Mouse (Mus musculus): ENCODE data around the gene Ptpa. TPM values are rescaled to one million over a fixed set of nuclear protein-coding genes. Genes with fewer than 3 reads are reported as not detected.

The Ptpa gene
- total and polyA plus RNA-seq, 3 experiments: 82.7 to 91.2 (median 88.7) TPM

GRCm38 (mm10) chr2:30389000-30389399 lies 26.8 kb upstream of the Ptpa start:
- TF ChIP-seq CTCF (IDR thresholded peaks at IDR 0.05) (peak; percentile 35), POLR2A (IDR thresholded peaks at IDR 0.05; ENCODE audit: insufficient read depth, low read depth, low read length) (no peak)
- Histone ChIP-seq H3K79me2 (replicated peaks; ENCODE audit: control insufficient read depth, insufficient read depth, low read length) (no peaks in the 10 kb centered on the region), H3K36me3 (ENCODE audit: control insufficient read depth, insufficient read depth, low read length) (no peaks in the 10 kb centered on the region), H3K4me1 (ENCODE audit: control insufficient read depth, insufficient read depth, low read length) (peaks cover 3% of the 10 kb centered on the region), H3K4me3 (no peak overlapping the region), H3K27ac (no peak overlapping the region), H3K27me3 (ENCODE audit: control insufficient read depth, insufficient read depth, low read length) (no peaks in the 10 kb centered on the region), H3K9ac (ENCODE audit: low read depth, low read length) (no peak overlapping the region)
- WGBS: 84% methylated on average over 2 of the region's 2 CpGs
- intact Hi-C loops (cut with DNase I): no loop called here
- no peak for DNase-seq

- Histone ChIP-seq H3K27ac (peak within 1 kb of the TSS; percentile 82), H3K79me2 (replicated peaks; ENCODE audit: control insufficient read depth, insufficient read depth, low read length) (no peaks in the 10 kb centered on the region), H3K27me3 (ENCODE audit: control insufficient read depth, insufficient read depth, low read length) (no peaks in the 10 kb centered on the region), H3K36me3 (ENCODE audit: control insufficient read depth, insufficient read depth, low read length) (no peaks in the 10 kb centered on the region), H3K4me1 (ENCODE audit: control insufficient read depth, insufficient read depth, low read length) (peaks cover 3% of the 10 kb centered on the region), H3K4me3 (peak within 1 kb of the TSS; percentile 95), H3K9ac (ENCODE audit: low read depth, low read length) (peak within 1 kb of the TSS; percentile 83)
- WGBS: under 1% methylated on average over 40 of the region's 40 CpGs
- peak; percentile 91 to 97 for DNase-seq
- intact Hi-C loops (cut with DNase I): loop anchor here (1.0 kb wide), 1 partner anchor 23 kb away; the partner anchor contains the start of gene Crat
- peak; percentile 65 for TF ChIP-seq POLR2A (IDR thresholded peaks at IDR 0.05; ENCODE audit: insufficient read depth, low read depth, low read length)
- no peak for TF ChIP-seq EP300 (IDR thresholded peaks at IDR 0.05; ENCODE audit: insufficient read depth, low read depth, low read length)
Observed at GRCm38 (mm10) chr2:30392114-30392576, 23.7 kb upstream of the Ptpa start, which contains the start of gene Dolpp1. Dolpp1 (plus strand) TSS chr2:30392254.

GRCm38 (mm10) chr2:30392577-30393369 lies 23.1 kb upstream of the Ptpa start:
- Histone ChIP-seq H3K4me1 (ENCODE audit: control insufficient read depth, insufficient read depth, low read length) (peaks cover 3% of the 10 kb centered on the region), H3K36me3 (ENCODE audit: control insufficient read depth, insufficient read depth, low read length) (no peaks in the 10 kb centered on the region), H3K27ac (peak overlapping the region; percentile 82), H3K4me3 (peak overlapping the region; percentile 95), H3K79me2 (replicated peaks; ENCODE audit: control insufficient read depth, insufficient read depth, low read length) (no peaks in the 10 kb centered on the region), H3K9ac (ENCODE audit: low read depth, low read length) (peak overlapping the region; percentile 83), H3K27me3 (ENCODE audit: control insufficient read depth, insufficient read depth, low read length) (no peaks in the 10 kb centered on the region)
- WGBS: under 1% methylated on average over 54 of the region's 54 CpGs
- peak; percentile 64; the same call in 1 of the 2 replicates for TF ChIP-seq EP300 (IDR thresholded peaks at IDR 0.05; ENCODE audit: insufficient read depth, low read depth, low read length)
- TF ChIP-seq POLR2A (IDR thresholded peaks at IDR 0.05; ENCODE audit: insufficient read depth, low read depth, low read length): no peak
- peak; percentile 84 to 87 for DNase-seq
- intact Hi-C loops (cut with DNase I): loop anchor here (1.0 kb wide), 1 partner anchor 23 kb away; the partner anchor contains the start of gene Crat

- H3K36me3 ChIP-seq (ENCODE audit: control insufficient read depth, insufficient read depth, low read length): no peaks in the 10 kb centered on the region
- no peak overlapping the region for H3K9ac ChIP-seq (ENCODE audit: low read depth, low read length)
- no peak for TF ChIP-seq CTCF (IDR thresholded peaks at IDR 0.05)
- no peak for TF ChIP-seq EP300 (IDR thresholded peaks at IDR 0.05; ENCODE audit: insufficient read depth, low read depth, low read length)
- no peak for TF ChIP-seq POLR2A (IDR thresholded peaks at IDR 0.05; ENCODE audit: insufficient read depth, low read depth, low read length)
- intact Hi-C loops (cut with DNase I): no loop called here
- 10% methylated on average over 1 of the region's 1 CpGs for whole genome bisulfite sequencing
- DNase-seq: no peak
- no peaks in the 10 kb centered on the region for H3K27me3 ChIP-seq (ENCODE audit: control insufficient read depth, insufficient read depth, low read length)
- H3K27ac ChIP-seq: peak overlapping the region; percentile 82
- no peaks in the 10 kb centered on the region for H3K79me2 ChIP-seq (replicated peaks; ENCODE audit: control insufficient read depth, insufficient read depth, low read length)
- H3K4me1 ChIP-seq (ENCODE audit: control insufficient read depth, insufficient read depth, low read length): peaks cover 3% of the 10 kb centered on the region
- peak overlapping the region; percentile 95 for H3K4me3 ChIP-seq
Observed at GRCm38 (mm10) chr2:30393370-30393656, 22.5 kb upstream of the Ptpa start.

- Histone ChIP-seq H3K36me3 (ENCODE audit: control insufficient read depth, insufficient read depth, low read length) (no peaks in the 10 kb centered on the region), H3K27ac (no peak overlapping the region)
- intact Hi-C loops (cut with DNase I): no loop called here
Observed at GRCm38 (mm10) chr2:30395757-30396156, 20.1 kb upstream of the Ptpa start.

GRCm38 (mm10) chr2:30396246-30396645 lies 19.6 kb upstream of the Ptpa start:
- Histone ChIP-seq H3K36me3 (ENCODE audit: control insufficient read depth, insufficient read depth, low read length) (no peaks in the 10 kb centered on the region), H3K4me3 (no peak overlapping the region), H3K9ac (ENCODE audit: low read depth, low read length) (no peak overlapping the region), H3K79me2 (replicated peaks; ENCODE audit: control insufficient read depth, insufficient read depth, low read length) (no peaks in the 10 kb centered on the region), H3K27me3 (ENCODE audit: control insufficient read depth, insufficient read depth, low read length) (no peaks in the 10 kb centered on the region), H3K4me1 (ENCODE audit: control insufficient read depth, insufficient read depth, low read length) (peaks cover 3% of the 10 kb centered on the region), H3K27ac (no peak overlapping the region)
- no peak for TF ChIP-seq EP300 (IDR thresholded peaks at IDR 0.05; ENCODE audit: insufficient read depth, low read depth, low read length)
- no peak for TF ChIP-seq CTCF (IDR thresholded peaks at IDR 0.05)
- no peak for TF ChIP-seq POLR2A (IDR thresholded peaks at IDR 0.05; ENCODE audit: insufficient read depth, low read depth, low read length)
- DNase-seq: no peak
- intact Hi-C loops (cut with DNase I): no loop called here
- 87% methylated on average over 7 of the region's 7 CpGs for WGBS

More at GRCm38 (mm10) chr2:30395757-30396156, 20.1 kb upstream of the Ptpa start:
- TF ChIP-seq CTCF (IDR thresholded peaks at IDR 0.05): no peak
- TF ChIP-seq EP300 (IDR thresholded peaks at IDR 0.05; ENCODE audit: insufficient read depth, low read depth, low read length): no peak
- TF ChIP-seq POLR2A (IDR thresholded peaks at IDR 0.05; ENCODE audit: insufficient read depth, low read depth, low read length): no peak
- Histone ChIP-seq H3K9ac (ENCODE audit: low read depth, low read length) (no peak overlapping the region), H3K4me3 (no peak overlapping the region), H3K79me2 (replicated peaks; ENCODE audit: control insufficient read depth, insufficient read depth, low read length) (no peaks in the 10 kb centered on the region), H3K27me3 (ENCODE audit: control insufficient read depth, insufficient read depth, low read length) (no peaks in the 10 kb centered on the region), H3K4me1 (ENCODE audit: control insufficient read depth, insufficient read depth, low read length) (peaks cover 3% of the 10 kb centered on the region)
- WGBS: 81% methylated on average over 7 of the region's 7 CpGs
- no peak for DNase-seq

All from heart, adult 2 months (tissue).